Mouse (Mus musculus) heart, postnatal 0 days (tissue): ENCODE results near the gene Mafb. TPM values are rescaled to one million over a fixed set of nuclear protein-coding genes. Genes with fewer than 3 reads are reported as not detected.

ENCODE experiments used
- ATAC-seq: fragments of 200-750 bp; cut with Nextera tagmentation; 2 replicates; pipeline ENCODE4 v1.8.0; 2017; ENCODE audit warnings: low read depth, moderate number of reproducible peaks, moderate library complexity; ENCODE audit not compliant: insufficient read depth
- DNase-seq: peaks from one replicate; pipeline ENCODE4 v3.0.0-alpha.2; 2016; ENCODE audit warnings: low spot score
- H3K27ac ChIP-seq: fragments of 300-500 bp; sonication (generic); 2 replicates; pipeline ENCODE4 v1.5.1; 2014; ENCODE audit warnings: low read depth, mild to moderate bottlenecking
- H3K27me3 ChIP-seq: fragments of 300-500 bp; sonication (generic); 2 replicates; pipeline ENCODE4 v1.6.1; 2014; ENCODE audit warnings: low read length, mixed read lengths; ENCODE audit not compliant: control insufficient read depth, insufficient read depth
- H3K36me3 ChIP-seq: fragments of 300-500 bp; sonication (generic); replicated peaks from 2 replicates; pipeline ENCODE4 v1.6.1; 2014; ENCODE audit warnings: low read length, mixed read lengths; ENCODE audit not compliant: control insufficient read depth, insufficient read depth
- H3K4me1 ChIP-seq: fragments of 300-500 bp; sonication (generic); 2 replicates; pipeline ENCODE4 v1.6.1; 2014; ENCODE audit warnings: antibody characterized with exemption; ENCODE audit not compliant: control insufficient read depth, insufficient read depth
- H3K4me2 ChIP-seq: fragments of 300-500 bp; sonication (generic); 2 replicates; pipeline ENCODE4 v1.6.1; 2014; ENCODE audit warnings: low read depth, mild to moderate bottlenecking, low read length, moderate library complexity
- H3K4me3 ChIP-seq: fragments of 300-500 bp; sonication (generic); 2 replicates; pipeline ENCODE4 v1.5.1; 2014; ENCODE audit warnings: low read depth, low read length
- H3K9ac ChIP-seq: fragments of 300-500 bp; sonication (generic); replicated peaks from 2 replicates; pipeline ENCODE4 v1.6.1; 2014; ENCODE audit warnings: low read depth, low read length, mixed read lengths
- H3K9me3 ChIP-seq: fragments of 300-500 bp; sonication (generic); replicated peaks from 2 replicates; pipeline ENCODE4 v1.6.1; 2016; ENCODE audit warnings: low read length; ENCODE audit not compliant: control insufficient read depth
- CTCF ChIP-seq: IDR thresholded peaks from 2 replicates; pipeline ENCODE4 v1.5.1; 2016; ENCODE audit warnings: antibody characterized with exemption, control low read depth, low read depth
- EP300 ChIP-seq: IDR thresholded peaks from 2 replicates; pipeline ENCODE4 v1.6.1; 2016; ENCODE audit warnings: antibody characterized with exemption, low read depth
- WGBS: fragments of 180-500 bp; shearing (Covaris S2); extraction: QIAGEN DNeasy Blood & Tissue Kit; methylation state at CpG from one replicate; pipeline ENCODE4 v1.1.7; 2014; 5-methylcytosine and 5-hydroxymethylcytosine counted together
- polyA plus RNA-seq: library from polyadenylated mRNA; unstranded; fragments of >200 nt; fragmentation: Nextera tagmentation; extraction: Ambion mirVana; gene quantifications from 2 replicates; pipeline ENCODE4 v1.2.1, GENCODE M21; 2015
- total RNA-seq: library from RNA; depleted of rRNA; stranded (reverse); fragments of >200 nt; gene quantifications from 2 replicates; pipeline ENCODE4 v1.2.3, GENCODE M21; 2014; ENCODE audit warnings: low replicate concordance

Mafb gene
- total and polyA plus RNA-seq, 2 experiments from 2014 or later = 4.5 to 4.8 TPM

- H3K27me3 ChIP-seq = peaks cover 42% of the 10 kb centered on the region
Observed at GRCm38 (mm10) chr2:160378271-160378670, 11.4 kb upstream of the Mafb start.

GRCm38 (mm10) chr2:160376236-160376635, 9.4 kb upstream of the Mafb start:
- no peaks in the 10 kb centered on the region for H3K4me1 ChIP-seq
- no peak for TF ChIP-seq EP300
- peak; percentile 17; the same call in 1 of the 2 replicates for TF ChIP-seq CTCF
- H3K27me3 ChIP-seq = peaks cover 62% of the 10 kb centered on the region
- H3K4me3 ChIP-seq = no peak overlapping the region
- no peak overlapping the region for H3K4me2 ChIP-seq
- no peak overlapping the region for H3K27ac ChIP-seq
- DNase-seq = no peak
- H3K9me3 ChIP-seq = no peaks in the 10 kb centered on the region
- H3K36me3 ChIP-seq = no peaks in the 10 kb centered on the region
- no peak overlapping the region for H3K9ac ChIP-seq
- WGBS = 38% methylated on average over 5 of the region's 5 CpGs
- no peak for ATAC-seq

More at GRCm38 (mm10) chr2:160378271-160378670, 11.4 kb upstream of the Mafb start:
- H3K4me1 ChIP-seq = no peaks in the 10 kb centered on the region
- H3K27ac ChIP-seq = no peak overlapping the region
- H3K9me3 ChIP-seq = no peaks in the 10 kb centered on the region
- H3K4me2 ChIP-seq = no peak overlapping the region
- H3K9ac ChIP-seq = no peak overlapping the region
- no peaks in the 10 kb centered on the region for H3K36me3 ChIP-seq
- no peak overlapping the region for H3K4me3 ChIP-seq
- TF ChIP-seq CTCF (peak; percentile 73), EP300 (no peak)
- 50% methylated on average over 4 of the region's 4 CpGs for WGBS
- ATAC-seq (no peak; the same call in 1 of the 2 replicates), DNase-seq (no peak)

DNA sequence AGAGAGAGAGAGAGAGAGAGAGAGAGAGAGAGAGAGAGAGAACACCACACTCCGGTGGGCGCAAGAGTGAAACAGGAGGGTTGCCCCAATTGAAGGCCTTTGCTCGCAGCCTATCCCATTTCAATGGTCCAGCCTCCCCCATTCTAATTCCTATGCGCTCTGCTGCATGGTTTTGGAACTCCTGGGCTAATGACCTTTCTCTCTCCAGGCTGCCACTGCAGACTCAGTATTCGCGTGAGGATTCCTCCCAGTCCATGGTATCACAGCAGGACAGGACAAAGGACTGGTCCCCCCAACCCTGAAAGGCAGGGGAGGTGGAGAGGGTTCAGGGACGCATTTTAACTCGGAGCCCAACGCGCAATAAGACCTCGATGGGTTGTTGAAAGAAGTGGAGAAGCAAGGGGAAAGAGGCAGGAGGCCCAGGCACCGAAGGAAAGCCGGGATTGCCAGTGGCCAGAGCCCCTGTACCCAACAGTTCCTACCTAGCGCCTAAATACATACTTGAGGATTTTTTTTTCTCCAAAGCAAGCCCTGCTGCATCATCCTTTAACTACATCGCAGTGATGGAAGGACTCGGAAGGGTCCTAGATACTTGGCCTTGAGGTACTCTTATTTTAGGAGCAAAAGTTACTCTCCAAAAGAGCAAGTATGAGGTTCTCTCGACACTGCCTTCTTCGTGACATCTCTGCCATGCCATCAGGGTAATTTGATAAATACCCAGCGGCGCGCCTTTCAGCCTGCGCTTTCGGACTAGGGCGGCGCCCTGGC, 3.0 kb upstream of the Mafb start:
- Histone ChIP-seq H3K27me3 (peaks cover 64% of the 10 kb centered on the region), H3K27ac (no peak overlapping the region), H3K9ac (no peak overlapping the region), H3K9me3 (no peaks in the 10 kb centered on the region), H3K4me3 (peak overlapping the region; percentile 53), H3K36me3 (no peaks in the 10 kb centered on the region), H3K4me1 (peaks cover 12% of the 10 kb centered on the region; the same call in 1 of the 2 replicates), H3K4me2 (peak overlapping the region; percentile 88)
- ATAC-seq = no peak
- no peak for DNase-seq
- 5% methylated on average over 25 of the region's 25 CpGs for WGBS
- no peak for TF ChIP-seq EP300

- WGBS = under 1% methylated on average over 52 of the region's 52 CpGs
- H3K36me3 ChIP-seq = no peaks in the 10 kb centered on the region
- peaks cover 58% of the 10 kb centered on the region for H3K27me3 ChIP-seq
- no peak overlapping the region for H3K9ac ChIP-seq
- DNase-seq (no peak), ATAC-seq (no peak)
- peak overlapping the region; percentile 53 for H3K4me3 ChIP-seq
- no peak overlapping the region for H3K27ac ChIP-seq
- no peak for TF ChIP-seq EP300
- TF ChIP-seq CTCF = no peak
- H3K4me2 ChIP-seq = peak overlapping the region; percentile 88
- peaks cover 16% of the 10 kb centered on the region; the same call in 1 of the 2 replicates for H3K4me1 ChIP-seq
- H3K9me3 ChIP-seq = no peaks in the 10 kb centered on the region
Observed at GRCm38 (mm10) chr2:160368422-160369357, 1.8 kb upstream of the Mafb start.

GRCm38 (mm10) chr2:160367448-160368208, 763 bp upstream of the Mafb start:
- under 1% methylated on average over 45 of the region's 45 CpGs for WGBS
- ATAC-seq (peak; percentile 54), DNase-seq (peak; percentile 91)
- Histone ChIP-seq H3K4me2 (peak overlapping the region; percentile 88), H3K27me3 (peaks cover 58% of the 10 kb centered on the region), H3K9ac (peak overlapping the region; percentile 54; the same call in 1 of the 2 replicates), H3K27ac (peak overlapping the region; percentile 77), H3K4me3 (peak overlapping the region; percentile 53), H3K4me1 (peaks cover 16% of the 10 kb centered on the region; the same call in 1 of the 2 replicates), H3K36me3 (no peaks in the 10 kb centered on the region), H3K9me3 (no peaks in the 10 kb centered on the region)
- TF ChIP-seq CTCF (peak; percentile 92), EP300 (no peak)
